8 mouse cellular contexts compared by ENCODE assay signal in genomic region chrX:21061460-21061859, GRCm38 (mm10). TPM values are rescaled to one million over a fixed set of nuclear protein-coding genes. Genes with fewer than 3 reads are reported as not detected.
DNase-seq lines count a peak whose midpoint lies in the region; ATAC-seq and TF ChIP-seq lines count a peak whose summit lies in the region.

No protein-coding gene starts in this region.

- H3K9ac ChIP-seq in ES-Bruce4 (ENCODE audit: low read depth, poor library complexity, severe bottlenecking), result peak overlapping the region; percentile 68
- H3K9ac ChIP-seq in limb, embryonic 14.5 days (ENCODE audit: low read depth, low read length, severe bottlenecking), result peak overlapping the region; percentile 59
- peak overlapping the region; percentile 21; the same call in 1 of the 2 replicates for H3K9ac ChIP-seq in stomach, embryonic 14.5 days (replicated peaks; ENCODE audit: low read depth, low read length)

- H3K4me3 ChIP-seq in heart, embryonic 10.5 days, result peak overlapping the region; percentile 61
- H3K4me3 ChIP-seq in ES-Bruce4 (ENCODE audit: low read depth, low read length), result peak overlapping the region; percentile 100
- peak overlapping the region; percentile 57 for H3K4me3 ChIP-seq in forebrain, embryonic 10.5 days
- peak overlapping the region; percentile 44 for H3K4me3 ChIP-seq in limb, embryonic 14.5 days (replicated peaks; ENCODE audit: low read length)
- peak overlapping the region; percentile 43 for H3K4me3 ChIP-seq in stomach, embryonic 14.5 days (ENCODE audit: low read depth, low read length)

- no peaks in the 10 kb centered on the region for H3K4me1 ChIP-seq in heart, embryonic 10.5 days
- no peaks in the 10 kb centered on the region for H3K4me1 ChIP-seq in ES-Bruce4 (ENCODE audit: control insufficient read depth, insufficient read depth, low read length)
- H3K4me1 ChIP-seq in forebrain, embryonic 10.5 days, result no peaks in the 10 kb centered on the region
- no peaks in the 10 kb centered on the region for H3K4me1 ChIP-seq in limb, embryonic 14.5 days (ENCODE audit: control insufficient read depth, insufficient read depth, low read length)
- no peaks in the 10 kb centered on the region for H3K4me1 ChIP-seq in stomach, embryonic 14.5 days (ENCODE audit: control insufficient read depth, insufficient read depth, low read length)

- WGBS in heart, embryonic 10.5 days, result 25% methylated on average over 9 of the region's 9 CpGs
- 26% methylated on average over 9 of the region's 9 CpGs for WGBS in forebrain, embryonic 10.5 days
- WGBS in limb, embryonic 14.5 days, result 35% methylated on average over 9 of the region's 9 CpGs
- 23% methylated on average over 9 of the region's 9 CpGs for WGBS in stomach, embryonic 14.5 days

- no peak for TF ChIP-seq EP300 in ES-Bruce4 (IDR thresholded peaks at IDR 0.05; ENCODE audit: insufficient read depth, low read depth, low read length)

- no peak for TF ChIP-seq POLR2A in ES-Bruce4 (IDR thresholded peaks at IDR 0.05; ENCODE audit: insufficient read depth, low read length)
- TF ChIP-seq POLR2A in limb, embryonic 14.5 days (IDR thresholded peaks at IDR 0.05; ENCODE audit: borderline replicate concordance, extremely low read depth, insufficient read depth, insufficient read length), result no peak

- no peaks in the 10 kb centered on the region for H3K36me3 ChIP-seq in heart, embryonic 10.5 days
- H3K36me3 ChIP-seq in ES-Bruce4 (ENCODE audit: control insufficient read depth, insufficient read depth, low read length, poor library complexity, severe bottlenecking), result no peaks in the 10 kb centered on the region
- no peaks in the 10 kb centered on the region for H3K36me3 ChIP-seq in forebrain, embryonic 10.5 days (replicated peaks)
- no peaks in the 10 kb centered on the region for H3K36me3 ChIP-seq in limb, embryonic 14.5 days (ENCODE audit: control insufficient read depth, insufficient read depth, low read length)
- no peaks in the 10 kb centered on the region for H3K36me3 ChIP-seq in stomach, embryonic 14.5 days (ENCODE audit: control insufficient read depth, insufficient read depth, low read length)

- no peak for TF ChIP-seq CTCF in ES-Bruce4 (IDR thresholded peaks at IDR 0.05; ENCODE audit: low read depth, low read length)

- peak overlapping the region; percentile 42 for H3K4me2 ChIP-seq in limb, embryonic 14.5 days (replicated peaks; ENCODE audit: low read depth, low read length, severe bottlenecking)
- peak overlapping the region; percentile 39 for H3K4me2 ChIP-seq in stomach, embryonic 14.5 days (replicated peaks; ENCODE audit: low read depth, low read length)

- no peak; the same call in 1 of the 2 replicates for ATAC-seq in limb, embryonic 14.5 days (ENCODE audit: low FRiP score, low read depth)
- 0 out of 2 replicates have a peak, but pooled peaks have one; percentile 10 for ATAC-seq in stomach, embryonic 14.5 days (ENCODE audit: insufficient number of reproducible peaks, insufficient read depth, low FRiP score, low read depth)

- H3K27me3 ChIP-seq in heart, embryonic 10.5 days (ENCODE audit: insufficient read depth, poor library complexity, severe bottlenecking), result no peaks in the 10 kb centered on the region
- no peaks in the 10 kb centered on the region for H3K27me3 ChIP-seq in ES-Bruce4 (ENCODE audit: control insufficient read depth, insufficient read depth, low read length, poor library complexity, severe bottlenecking)
- H3K27me3 ChIP-seq in forebrain, embryonic 10.5 days (ENCODE audit: poor library complexity, severe bottlenecking), result no peaks in the 10 kb centered on the region
- H3K27me3 ChIP-seq in limb, embryonic 14.5 days (ENCODE audit: control insufficient read depth, insufficient read depth, low read length), result no peaks in the 10 kb centered on the region
- H3K27me3 ChIP-seq in stomach, embryonic 14.5 days (ENCODE audit: control insufficient read depth, insufficient read depth, low read length), result no peaks in the 10 kb centered on the region

- DNase-seq in heart, embryonic 10.5 days (ENCODE audit: low spot score), result no peak
- DNase-seq in heart, adult 18-20 months, result no peak
- no peak for DNase-seq in forebrain, embryonic 10.5 days (ENCODE audit: extremely low spot score, low spot score)
- DNase-seq in limb, embryonic 14.5 days (ENCODE audit: low spot score), result no peak
- DNase-seq in frontal cortex, postnatal 25 days (ENCODE audit: low spot score in 2 of 2), result no peak
- no peak for DNase-seq in frontal cortex, postnatal 14 days (ENCODE audit: low spot score in 2 of 2)

- H3K27ac ChIP-seq in heart, embryonic 10.5 days, result peak overlapping the region; percentile 73; the same call in 1 of the 2 replicates
- H3K27ac ChIP-seq in ES-Bruce4 (ENCODE audit: insufficient read depth, low read length), result peak overlapping the region; percentile 82
- peak overlapping the region; percentile 78 for H3K27ac ChIP-seq in forebrain, embryonic 10.5 days
- 0 out of 2 replicates have a peak overlapping the region, but pooled peaks have one; percentile 8 for H3K27ac ChIP-seq in limb, embryonic 14.5 days (replicated peaks; ENCODE audit: low read depth, low read length)
- H3K27ac ChIP-seq in stomach, embryonic 14.5 days (ENCODE audit: low read length), result no peak overlapping the region

- H3K9me3 ChIP-seq in heart, embryonic 10.5 days, result no peaks in the 10 kb centered on the region
- no peaks in the 10 kb centered on the region for H3K9me3 ChIP-seq in ES-Bruce4 (replicated peaks; ENCODE audit: control insufficient read depth, insufficient read depth, low read length, poor library complexity, severe bottlenecking)
- no peaks in the 10 kb centered on the region for H3K9me3 ChIP-seq in forebrain, embryonic 10.5 days
- H3K9me3 ChIP-seq in limb, embryonic 14.5 days (ENCODE audit: control insufficient read depth, low read length), result no peaks in the 10 kb centered on the region
- no peaks in the 10 kb centered on the region for H3K9me3 ChIP-seq in stomach, embryonic 14.5 days (ENCODE audit: control insufficient read depth, low read depth, low read length)

RNA-seq across cellular contexts. Expression of gene Zfp182, which starts 0.7 kb away (rescaled TPM):
- polyA plus RNA-seq in heart, embryonic 10.5 days (2016; fragmentation: Nextera tagmentation; extraction: Ambion mirVana), result 3.4 and 3.8 TPM in 2 replicates
- 1 to 10 TPM; 2.3 to 2.5 TPM for total RNA-seq in heart, adult 18-20 months (2021)
- polyA plus RNA-seq in ES-Bruce4 (2011; ENCODE audit: insufficient read depth, insufficient read length, low read depth, missing spikeins), result 13.4 and 13.7 TPM in 2 replicates
- polyA plus RNA-seq in forebrain, embryonic 10.5 days (2016; fragmentation: Nextera tagmentation; extraction: Ambion mirVana), result 4.9 and 6.3 TPM in 2 replicates
- polyA plus RNA-seq in limb, embryonic 14.5 days (2012; rRNA removed), result 4.8 and 7.1 TPM in 2 replicates
- polyA plus RNA-seq in limb, embryonic 14.5 days (2014; fragmentation: Nextera tagmentation; extraction: Ambion mirVana), result 5.5 and 6.6 TPM in 2 replicates
- 8.5 and 8.7 TPM in 2 replicates for polyA plus RNA-seq in stomach, embryonic 14.5 days (2014; fragmentation: Nextera tagmentation; extraction: Ambion mirVana)

RNA-seq across cellular contexts. Expression of gene Spaca5, which starts 6.7 kb away (rescaled TPM):
- not detected in 2 replicates for polyA plus RNA-seq in heart, embryonic 10.5 days (2016; fragmentation: Nextera tagmentation; extraction: Ambion mirVana)
- total RNA-seq in heart, adult 18-20 months (2021), result not detected
- not detected in 2 replicates for polyA plus RNA-seq in ES-Bruce4 (2011; ENCODE audit: insufficient read depth, insufficient read length, low read depth, missing spikeins)
- polyA plus RNA-seq in forebrain, embryonic 10.5 days (2016; fragmentation: Nextera tagmentation; extraction: Ambion mirVana), result not detected in 2 replicates
- polyA plus RNA-seq in limb, embryonic 14.5 days (2012; rRNA removed), result not detected in 2 replicates
- polyA plus RNA-seq in limb, embryonic 14.5 days (2014; fragmentation: Nextera tagmentation; extraction: Ambion mirVana), result not detected in 2 replicates
- not detected in 2 replicates for polyA plus RNA-seq in stomach, embryonic 14.5 days (2014; fragmentation: Nextera tagmentation; extraction: Ambion mirVana)

RNA-seq across cellular contexts. Expression of gene Zfp300, which starts 27.9 kb away (rescaled TPM):
- polyA plus RNA-seq in heart, embryonic 10.5 days (2016; fragmentation: Nextera tagmentation; extraction: Ambion mirVana), result 0.80 and 1.0 TPM in 2 replicates
- under 1 TPM; 0.25 to 0.31 TPM for total RNA-seq in heart, adult 18-20 months (2021)
- polyA plus RNA-seq in ES-Bruce4 (2011; ENCODE audit: insufficient read depth, insufficient read length, low read depth, missing spikeins), result not detected in 2 replicates
- 1.7 and 2.2 TPM in 2 replicates for polyA plus RNA-seq in forebrain, embryonic 10.5 days (2016; fragmentation: Nextera tagmentation; extraction: Ambion mirVana)
- polyA plus RNA-seq in limb, embryonic 14.5 days (2012; rRNA removed), result 0.72 and 0.79 TPM in 2 replicates
- 1.6 and 2.0 TPM in 2 replicates for polyA plus RNA-seq in limb, embryonic 14.5 days (2014; fragmentation: Nextera tagmentation; extraction: Ambion mirVana)
- 2.1 and 3.0 TPM in 2 replicates for polyA plus RNA-seq in stomach, embryonic 14.5 days (2014; fragmentation: Nextera tagmentation; extraction: Ambion mirVana)

RNA-seq across cellular contexts. Expression of gene Ssxa1, which starts 54.2 kb away (rescaled TPM):
- polyA plus RNA-seq in heart, embryonic 10.5 days (2016; fragmentation: Nextera tagmentation; extraction: Ambion mirVana), result not detected in 2 replicates
- total RNA-seq in heart, adult 18-20 months (2021), result not detected
- polyA plus RNA-seq in ES-Bruce4 (2011; ENCODE audit: insufficient read depth, insufficient read length, low read depth, missing spikeins), result not detected in 2 replicates
- polyA plus RNA-seq in forebrain, embryonic 10.5 days (2016; fragmentation: Nextera tagmentation; extraction: Ambion mirVana), result not detected in 2 replicates
- not detected in 2 replicates for polyA plus RNA-seq in limb, embryonic 14.5 days (2012; rRNA removed)
- polyA plus RNA-seq in limb, embryonic 14.5 days (2014; fragmentation: Nextera tagmentation; extraction: Ambion mirVana), result not detected in 2 replicates
- polyA plus RNA-seq in stomach, embryonic 14.5 days (2014; fragmentation: Nextera tagmentation; extraction: Ambion mirVana), result not detected in 2 replicates

Comparison
In these comparisons a context has a peak if more than half of its experiments do, and no peak if none do; other contexts are left out.
1. H3K4me3 ChIP-seq: peak in every context shown above with its lines; median percentile 100 in ES-Bruce4; 61 in heart, embryonic 10.5 days; 57 in forebrain, embryonic 10.5 days; 44 in limb, embryonic 14.5 days; 43 in stomach, embryonic 14.5 days.